Mouse (Mus musculus) cortical plate, adult 2 months (tissue): ENCODE results near the gene Cyp4a31.

Experiments used
- CTCF ChIP-seq: fragments of 200-500 bp; IDR thresholded peaks from 2 replicates; pipeline ENCODE4 v1.5.1; 2011; ENCODE audit warnings: mild to moderate bottlenecking, control low read depth, low read length; ENCODE audit not compliant: insufficient read depth; ENCODE audit errors: extremely low read depth
- POLR2A ChIP-seq: fragments of 200-500 bp; IDR thresholded peaks from 2 replicates; pipeline ENCODE4 v1.6.1; 2011; ENCODE audit warnings: mild to moderate bottlenecking, low read length, control low read depth; ENCODE audit not compliant: insufficient read depth; ENCODE audit errors: extremely low read depth

- TF ChIP-seq CTCF, result no peak
- no peak for TF ChIP-seq POLR2A
These were observed 18.3 kb upstream of the Cyp4a31 start for GRCm38 (mm10) chr4:115545101-115545500.
